Mouse (Mus musculus) granulocyte monocyte progenitor cell, adult 5-6 weeks (primary cell): ENCODE measurements around the gene Icosl. TPM values are rescaled to one million over a fixed set of nuclear protein-coding genes. Genes with fewer than 3 reads are reported as not detected.
"Not testable (repeated sequence)": the region's sequence is repeated elsewhere in the genome, so short reads cannot be mapped to it uniquely, and the experiment has no call there.

ENCODE experiments used
- ATAC-seq: replicated peaks from 2 replicates; pipeline ENCODE4 v1.8.0; 2016; ENCODE audit warnings: mild to moderate bottlenecking, moderate TSS enrichment, inconsistent platforms; ENCODE audit not compliant: poor library complexity, severe bottlenecking
- total RNA-seq, 2 experiments: library from RNA; stranded (forward) in 1 of 2; stranded (reverse) in 1 of 2; fragments of 200-712, 200-1000 nt in 1 of 2; fragments of >200 nt in 1 of 2; fragmentation: Nextera tagmentation in 1 of 2; gene quantifications; 2 replicates each; pipeline ENCODE4 v1.2.3; 2014 to 2017

Icosl gene
- total RNA-seq (2014; fragmentation: Nextera tagmentation) (7.4 and 8.5 TPM in 2 replicates), total RNA-seq (2017) (0.57 and 2.9 TPM in 2 replicates)

DNA sequence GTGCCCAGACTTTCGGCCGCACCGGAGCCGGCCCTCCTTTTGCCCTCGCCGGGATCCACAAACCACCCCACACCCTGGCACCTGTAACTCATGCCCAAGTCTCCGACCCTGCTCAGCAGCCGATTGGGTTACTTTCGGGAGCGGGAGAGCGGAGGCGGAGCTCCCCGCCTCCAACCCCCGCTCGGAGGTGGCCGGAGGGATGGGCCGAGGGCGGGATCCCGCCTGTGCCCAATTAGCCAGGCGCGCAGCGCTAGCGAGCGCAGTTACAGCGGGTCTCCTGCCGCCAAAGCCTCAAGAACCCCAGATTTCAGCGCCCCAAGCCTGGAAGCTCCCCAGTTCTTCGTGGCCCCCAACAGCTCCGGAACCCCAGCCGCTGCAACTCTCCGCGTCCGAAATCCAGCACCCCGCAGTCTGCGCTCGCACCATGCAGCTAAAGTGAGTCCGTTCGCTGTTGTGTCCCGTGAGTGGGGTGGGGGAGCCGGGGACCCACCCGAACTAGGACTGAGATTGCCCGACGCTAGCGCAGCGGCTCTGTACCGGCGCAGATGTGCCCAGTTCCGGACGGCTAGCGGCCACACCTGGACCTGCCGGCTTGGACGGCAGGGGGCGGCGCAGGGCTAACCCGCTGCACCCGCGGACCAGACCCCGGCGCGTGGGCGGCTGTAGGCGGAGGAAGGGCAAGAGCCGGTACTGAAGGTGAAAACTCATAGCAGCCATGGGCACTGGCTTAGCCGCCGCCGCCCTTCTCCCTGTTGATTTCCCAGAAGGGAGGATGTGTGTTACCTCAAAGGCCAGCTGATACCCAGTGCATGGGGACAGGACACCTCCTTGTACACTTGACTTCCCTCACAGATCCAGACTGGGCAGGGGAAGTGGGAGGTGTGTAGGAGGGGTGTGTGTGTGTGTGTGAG is at the start of gene Icosl:
Gene Icosl, plus strand, starts transcription at position 202 of the 911 bp plus-strand sequence.
- peak; percentile 85 for ATAC-seq

DNA sequence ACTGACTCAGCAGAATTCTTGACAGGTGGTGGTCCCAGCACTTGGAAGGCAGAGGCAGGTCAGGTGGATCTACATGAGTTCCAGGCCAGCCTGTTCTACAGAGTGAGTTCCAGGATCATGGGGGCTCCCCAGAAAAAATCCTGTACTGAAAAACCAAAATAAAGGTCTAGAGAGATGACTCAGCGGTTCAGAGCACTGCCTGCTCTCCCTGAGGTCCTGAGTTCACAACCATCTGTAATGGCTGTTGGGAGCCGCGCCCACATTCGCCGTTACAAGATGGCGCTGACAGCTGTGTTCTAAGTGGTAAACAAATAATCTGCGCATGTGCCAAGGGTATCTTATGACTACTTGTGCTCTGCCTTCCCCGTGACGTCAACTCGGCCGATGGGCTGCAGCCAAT is 49.1 kb upstream of the Icosl start:
- ATAC-seq, result not testable (repeated sequence)

DNA sequence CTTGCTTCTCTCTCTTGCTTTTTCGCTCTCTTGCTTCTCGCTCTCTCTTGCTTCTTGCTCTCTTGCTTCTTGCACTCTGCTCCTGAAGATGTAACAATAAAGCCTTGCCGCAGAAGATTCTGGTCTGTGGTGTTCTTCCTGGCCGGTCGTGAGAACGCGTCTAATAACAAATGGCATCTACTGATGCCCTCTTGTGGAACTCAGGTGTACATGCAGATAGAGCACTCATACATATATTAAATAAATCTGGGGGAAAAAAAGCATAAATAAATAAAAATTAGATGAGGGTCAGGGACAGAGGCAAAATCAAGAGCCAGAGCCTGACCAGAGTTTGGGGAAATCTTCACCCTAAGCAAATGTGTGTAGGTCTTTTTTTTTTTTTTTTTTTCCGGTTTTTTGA is 43.6 kb upstream of the Icosl start:
- 0 out of 2 replicates have a peak, but pooled peaks have one; percentile 44 for ATAC-seq

DNA sequence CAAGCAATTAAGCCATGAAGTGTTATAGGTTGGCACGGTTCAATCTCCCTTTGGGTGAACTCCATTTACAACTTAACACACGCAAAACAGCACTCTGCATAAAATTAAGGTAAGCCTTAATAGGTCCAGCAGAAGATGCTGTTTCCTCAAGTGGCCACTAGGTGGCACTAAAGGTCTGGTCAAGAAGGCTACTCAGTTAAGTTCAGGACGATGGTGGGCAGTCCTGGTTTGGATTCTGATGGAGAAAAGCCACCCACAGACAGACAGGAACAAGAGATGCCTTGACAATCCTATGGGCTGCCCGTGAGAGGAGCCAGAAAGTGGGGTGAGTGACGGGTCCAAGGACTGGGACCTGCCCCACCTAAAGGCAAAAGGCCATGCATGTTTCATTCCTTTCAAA is 41.0 kb upstream of the Icosl start:
- ATAC-seq, result peak; percentile 88

DNA sequence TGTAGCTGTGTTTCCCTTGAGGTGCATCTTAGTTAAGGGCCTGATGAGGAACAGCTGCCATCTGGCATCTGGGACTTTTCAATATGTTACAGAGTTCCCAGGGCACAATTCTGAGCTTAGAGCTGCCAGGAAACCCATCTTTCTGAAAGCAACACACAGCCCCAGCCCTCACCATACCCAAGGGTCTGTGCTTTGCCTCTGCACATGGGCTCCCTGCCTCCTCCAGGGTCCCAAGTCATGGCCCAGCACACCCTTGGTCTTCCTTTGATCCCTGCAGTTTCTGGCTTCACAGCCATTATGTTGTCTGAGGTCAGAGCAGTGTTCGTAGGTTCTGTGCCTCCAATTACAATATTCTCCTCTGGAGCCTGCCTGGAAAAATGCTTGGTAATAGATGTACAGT is 40.0 kb upstream of the Icosl start:
- no peak for ATAC-seq

DNA sequence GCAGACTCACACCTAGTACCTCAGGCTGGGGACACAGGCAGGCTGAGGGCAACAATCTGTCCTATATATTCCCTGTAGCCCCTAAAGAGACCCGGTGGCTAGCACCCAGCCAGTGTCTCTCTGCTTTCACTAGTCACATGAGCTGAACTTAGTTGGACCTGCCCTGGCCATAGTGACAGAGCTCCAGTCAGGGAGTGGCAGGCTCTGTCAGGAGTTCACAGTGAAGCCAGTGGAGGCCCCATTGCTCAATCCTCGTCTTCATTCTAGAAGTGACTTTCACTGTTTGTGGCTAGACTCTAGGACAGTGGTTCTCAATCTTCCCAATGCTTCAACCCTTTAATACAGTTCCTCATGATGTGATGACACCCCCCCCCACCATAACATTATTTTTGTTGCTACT is 37.1 kb upstream of the Icosl start:
- peak; percentile 83 for ATAC-seq

DNA sequence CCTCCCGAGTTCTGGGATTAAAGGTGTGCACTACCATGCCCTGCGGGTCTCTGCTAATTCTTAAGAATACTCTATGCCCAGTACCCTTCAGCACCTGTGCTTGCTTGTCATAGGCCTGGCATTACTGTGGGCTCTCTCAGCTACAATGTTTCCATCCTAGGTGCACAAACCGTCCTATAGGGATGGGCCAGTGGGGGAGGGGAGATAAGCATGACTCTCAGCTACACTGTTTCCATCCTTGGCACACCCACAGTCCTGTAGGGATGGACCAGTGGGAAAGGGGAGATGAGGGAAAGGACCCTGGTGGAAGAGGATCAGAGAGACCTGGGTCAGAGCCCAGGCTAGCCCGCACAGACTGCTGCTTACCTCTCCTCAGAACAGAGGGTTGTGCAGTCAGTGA is 32.0 kb upstream of the Icosl start:
- ATAC-seq, result no peak

DNA sequence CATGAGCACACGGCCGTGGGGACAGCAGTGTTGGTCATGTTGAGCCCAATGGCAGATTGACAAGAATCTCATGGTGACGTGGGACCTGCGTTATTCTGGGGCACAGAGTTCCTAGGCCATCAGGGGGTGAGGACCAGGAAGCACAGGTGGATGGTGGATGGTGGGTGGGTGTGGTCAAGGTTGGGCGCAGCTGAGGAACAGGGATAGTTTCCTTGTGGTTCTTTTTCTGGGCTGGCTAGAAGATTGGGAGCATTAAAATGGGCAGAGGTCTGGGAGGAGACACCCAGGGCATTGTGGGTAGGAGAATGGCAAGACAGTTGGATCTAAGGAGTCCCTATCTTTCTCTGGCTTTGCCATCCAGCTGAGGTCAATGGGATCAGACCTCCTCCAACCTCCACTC is 27.5 kb upstream of the Icosl start, which contains the start of gene Dnmt3l:
Gene Dnmt3l, plus strand, starts transcription at position 301 of the 400 bp plus-strand sequence.
- ATAC-seq, result no peak

DNA sequence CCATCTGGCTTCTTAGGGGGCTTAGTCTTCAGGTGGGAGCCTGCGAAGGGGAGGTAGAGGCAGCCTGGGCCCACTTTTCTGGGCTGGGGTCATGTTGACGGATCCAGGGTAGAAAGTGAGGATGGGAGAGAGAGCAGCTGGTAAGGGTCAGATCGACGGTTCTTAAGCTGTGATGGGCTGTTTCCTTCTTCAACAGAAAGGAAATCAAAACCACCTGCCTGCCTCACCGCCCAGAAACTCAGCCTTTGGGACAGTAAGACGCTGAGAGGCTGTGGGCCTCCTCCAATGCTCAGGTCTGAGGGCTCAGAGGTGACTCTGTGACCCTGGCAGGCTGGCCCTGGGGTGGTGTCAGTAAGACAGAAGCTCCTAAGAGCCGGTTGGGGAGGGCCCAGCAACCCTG is 27.0 kb upstream of the Icosl start:
- no peak for ATAC-seq

DNA sequence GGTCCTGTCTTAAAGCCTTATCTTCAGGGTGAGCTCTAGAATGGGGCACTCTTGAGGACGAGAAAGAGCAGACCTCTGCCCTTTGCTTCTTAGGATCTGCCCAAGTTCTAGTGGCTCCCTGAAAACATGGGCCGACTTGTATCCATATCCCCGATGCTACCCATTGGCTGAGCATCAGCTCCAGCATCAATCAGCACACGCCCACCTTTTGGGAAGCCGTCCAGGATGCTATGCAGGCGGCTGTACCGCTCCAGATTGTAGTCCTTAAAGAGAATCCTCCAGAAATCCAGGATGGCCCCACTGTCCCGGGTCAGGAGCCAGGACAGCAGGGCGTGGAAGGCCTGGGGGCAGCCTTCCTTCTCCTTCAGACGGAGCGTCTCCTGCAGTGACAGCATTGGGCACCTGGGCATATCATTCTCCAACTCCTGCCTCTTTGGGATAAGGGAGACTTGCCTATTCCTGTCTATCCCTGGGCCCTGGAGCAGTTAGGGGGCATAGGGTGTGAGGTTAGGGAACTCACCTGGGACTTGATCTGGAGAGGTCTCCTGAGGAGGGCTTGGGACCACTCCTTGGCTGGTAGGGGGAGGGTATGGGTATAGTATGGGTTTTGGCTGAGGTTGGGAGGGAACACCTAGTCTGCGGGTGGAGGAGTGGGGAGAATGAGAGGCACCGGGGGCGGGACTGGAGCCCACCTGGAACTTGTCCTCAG is 26.3 kb upstream of the Icosl start:
- 0 out of 2 replicates have a peak, but pooled peaks have one; percentile 8 for ATAC-seq

DNA sequence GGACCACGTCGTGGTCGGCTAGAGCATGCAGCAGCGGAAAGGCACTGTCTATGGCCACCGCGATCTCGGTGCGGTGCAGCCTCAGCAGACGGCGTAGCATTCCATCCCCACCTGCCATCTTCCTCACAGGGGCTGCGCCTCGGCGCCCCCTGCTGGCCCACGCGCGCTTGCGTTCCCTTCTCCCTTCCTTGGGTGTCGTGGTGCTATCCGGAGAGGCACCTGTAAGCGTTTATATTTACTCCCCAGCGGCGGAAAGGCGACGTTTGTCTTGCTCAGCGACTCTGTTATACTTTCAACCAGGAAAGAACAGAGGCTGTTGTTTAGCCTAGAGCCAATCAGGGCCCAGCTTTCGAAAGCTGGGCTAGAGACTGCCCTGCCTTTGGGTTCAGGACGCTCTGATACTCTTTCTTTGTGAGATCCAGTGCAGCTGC is 25.7 kb upstream of the Icosl start, which contains the start of gene Aire:
Gene Aire, minus strand, starts transcription at position 205 of the 431 bp plus-strand sequence.
- ATAC-seq, result peak; percentile 94

DNA sequence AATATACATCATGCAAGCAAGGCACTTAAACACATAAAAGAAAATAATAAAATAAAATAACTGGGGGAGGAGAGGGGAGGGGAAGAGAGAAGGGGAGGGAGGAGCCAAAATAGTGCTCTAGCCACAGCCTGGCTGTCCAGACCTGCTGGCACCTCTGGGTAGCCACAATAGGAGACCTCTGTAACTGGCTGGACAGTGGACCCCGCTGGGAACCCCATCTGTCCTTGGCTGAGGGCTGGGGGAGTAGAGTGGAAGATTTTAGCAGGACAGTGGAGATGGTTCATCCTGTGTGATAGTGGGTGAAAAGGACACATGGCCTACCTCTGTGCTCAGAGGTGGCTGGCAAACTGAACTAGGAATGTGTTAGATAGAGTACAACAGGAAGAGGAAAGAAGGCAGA is 24.6 kb upstream of the Icosl start:
- ATAC-seq, result no peak

DNA sequence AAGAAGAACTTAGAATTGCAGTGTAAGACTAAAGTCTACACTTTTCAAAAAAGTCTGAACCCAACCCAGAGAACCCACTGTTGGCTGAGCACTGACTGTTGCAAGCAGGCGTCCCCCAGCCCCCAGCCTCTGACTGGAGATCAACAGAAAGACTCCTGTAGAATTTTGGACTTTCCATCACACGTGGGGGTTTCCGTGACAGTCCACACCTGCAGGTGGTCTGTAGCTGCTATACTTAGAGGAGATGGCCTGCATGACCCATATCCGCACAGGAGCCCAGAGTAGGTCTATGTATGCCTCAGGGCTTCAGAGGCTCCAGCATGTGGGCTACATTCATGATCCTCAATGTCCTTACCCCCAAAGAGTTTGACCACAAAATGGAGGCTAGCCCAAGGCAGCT is 22.7 kb upstream of the Icosl start:
- no peak for ATAC-seq

DNA sequence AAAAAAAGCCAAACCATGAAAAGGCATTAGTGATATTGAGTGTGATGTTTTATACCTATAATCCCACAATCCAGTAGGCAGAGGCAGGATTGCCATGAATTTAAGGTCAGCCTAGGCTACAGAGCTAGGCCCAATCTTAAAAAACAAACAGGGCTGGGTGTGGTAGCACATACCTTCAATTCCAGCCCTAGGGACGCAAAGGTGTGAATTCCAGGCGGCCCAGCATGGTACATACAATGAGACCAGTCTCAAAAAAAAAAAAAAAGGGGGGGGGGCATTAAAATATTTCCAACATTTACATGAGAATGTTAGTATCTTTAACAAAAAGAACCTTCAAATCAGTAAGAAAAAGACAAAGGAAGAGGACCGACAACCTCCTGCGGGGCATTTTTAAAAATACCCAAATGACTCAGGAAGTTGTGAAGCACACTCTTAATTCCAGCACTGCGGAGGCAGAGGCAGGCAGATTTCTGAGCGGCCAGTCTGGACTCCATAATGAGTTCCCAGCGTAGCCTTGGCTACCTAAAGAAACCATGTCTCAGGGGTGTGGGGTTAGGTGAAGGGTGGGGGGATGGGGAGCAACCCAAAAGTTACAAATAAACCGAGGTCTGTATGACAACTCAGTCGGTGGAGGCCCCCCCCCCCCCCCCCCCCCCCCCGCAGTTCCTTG is 20.9 kb upstream of the Icosl start:
- ATAC-seq, result no peak

DNA sequence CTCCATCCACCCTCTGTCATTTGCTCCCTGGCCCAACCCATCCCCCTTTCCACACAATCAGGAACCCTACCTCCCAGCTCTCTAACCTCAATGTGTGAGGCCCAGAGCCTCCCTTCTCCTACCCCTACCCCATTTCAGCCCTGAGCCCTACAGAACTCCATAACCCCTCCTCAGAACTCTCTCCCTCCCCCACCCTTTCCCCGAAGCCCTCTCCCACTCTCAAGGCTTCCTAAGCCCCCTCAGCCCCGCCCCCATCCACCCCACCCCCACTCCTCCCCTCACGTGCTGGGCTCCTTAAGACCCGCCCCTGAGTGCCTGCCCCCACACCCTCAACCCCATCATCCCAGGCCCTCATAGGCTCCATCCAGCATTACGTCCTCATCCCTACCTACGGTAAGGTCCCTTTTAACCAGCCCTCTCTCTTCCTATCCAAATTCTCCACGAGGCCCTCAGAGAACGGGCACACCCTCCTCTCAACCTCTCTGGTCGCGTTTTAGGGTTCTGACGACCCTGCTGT is 19.5 kb upstream of the Icosl start:
- ATAC-seq, result no peak

DNA sequence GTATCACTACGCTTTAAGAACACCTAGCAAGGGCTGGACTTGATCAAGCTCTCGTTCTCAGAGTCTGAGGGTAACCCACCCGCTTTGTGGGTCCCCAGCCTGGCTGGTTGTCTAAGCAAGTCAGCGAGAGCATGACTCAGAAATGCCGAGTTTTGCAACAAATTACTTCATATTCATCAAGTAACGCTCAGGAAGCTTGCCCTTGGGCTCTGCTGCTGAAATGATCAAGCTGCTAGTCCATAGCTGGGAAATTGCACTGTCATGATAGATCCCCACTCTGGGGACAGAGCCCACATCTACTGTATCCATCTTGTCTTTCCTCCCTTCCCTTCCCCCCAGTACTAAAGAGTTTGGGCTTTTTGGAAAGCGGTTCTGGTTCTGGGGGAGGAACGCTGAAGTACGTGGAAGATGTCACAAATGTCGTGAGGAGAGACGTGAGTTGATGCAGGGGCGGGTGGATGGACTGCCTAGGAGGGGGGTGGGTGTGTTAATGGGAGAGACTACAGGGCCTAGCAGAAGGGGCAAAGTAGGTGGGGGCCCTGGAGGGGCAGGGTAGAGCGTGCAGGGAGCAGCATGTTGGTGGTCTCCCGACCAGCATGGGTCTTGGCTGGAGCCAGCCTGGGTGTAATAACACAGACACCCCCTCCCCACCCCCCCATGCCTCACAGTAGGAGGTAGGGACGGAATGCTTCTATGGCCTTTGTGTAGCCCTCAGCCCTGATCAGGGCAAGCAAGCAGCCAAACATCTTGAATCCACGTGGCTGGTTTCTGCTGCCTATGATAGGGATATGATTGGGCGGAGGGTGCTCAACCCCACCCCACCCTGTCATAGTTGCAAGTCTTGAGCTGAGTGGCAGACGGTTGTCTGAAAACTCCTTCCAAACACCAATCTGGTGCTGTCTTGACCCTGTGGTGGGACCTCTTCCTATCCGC is 14.2 kb upstream of the Icosl start:
- ATAC-seq, result peak; percentile 96

DNA sequence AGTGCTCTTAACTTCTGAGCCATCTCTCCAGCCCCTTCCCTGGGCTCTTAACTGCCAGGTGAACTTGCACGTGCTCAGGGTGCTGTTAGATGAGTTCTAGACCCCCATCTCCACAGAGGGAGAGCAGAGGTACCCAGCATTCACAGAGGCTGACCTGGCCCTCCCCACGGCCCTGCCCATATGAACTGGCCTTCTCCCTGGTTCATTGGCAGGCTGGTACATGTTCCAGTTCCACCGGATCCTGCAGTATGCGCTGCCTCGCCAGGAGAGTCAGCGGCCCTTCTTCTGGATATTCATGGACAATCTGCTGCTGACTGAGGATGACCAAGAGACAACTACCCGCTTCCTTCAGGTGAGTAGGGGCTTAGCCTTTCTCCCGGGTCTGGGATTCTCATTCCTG is 12.0 kb upstream of the Icosl start:
- ATAC-seq, result no peak

DNA sequence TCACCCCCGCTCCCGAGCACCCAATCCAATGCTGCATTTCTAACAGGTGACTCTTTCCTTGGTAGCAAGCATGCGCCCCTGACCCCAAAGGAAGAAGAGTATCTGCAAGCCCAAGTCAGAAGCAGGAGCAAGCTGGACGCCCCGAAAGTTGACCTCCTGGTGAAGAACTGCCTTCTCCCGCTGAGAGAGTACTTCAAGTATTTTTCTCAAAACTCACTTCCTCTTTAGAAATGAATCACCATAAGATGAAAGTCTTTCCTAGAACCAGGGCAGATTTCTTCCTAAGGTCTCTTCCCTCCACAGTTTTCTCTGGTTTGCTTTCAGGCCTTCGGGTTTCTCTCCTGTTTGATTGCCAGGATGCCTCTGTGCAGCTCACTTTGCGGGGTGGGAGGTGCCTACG is 6.0 kb upstream of the Icosl start:
- peak; percentile 71 for ATAC-seq

DNA sequence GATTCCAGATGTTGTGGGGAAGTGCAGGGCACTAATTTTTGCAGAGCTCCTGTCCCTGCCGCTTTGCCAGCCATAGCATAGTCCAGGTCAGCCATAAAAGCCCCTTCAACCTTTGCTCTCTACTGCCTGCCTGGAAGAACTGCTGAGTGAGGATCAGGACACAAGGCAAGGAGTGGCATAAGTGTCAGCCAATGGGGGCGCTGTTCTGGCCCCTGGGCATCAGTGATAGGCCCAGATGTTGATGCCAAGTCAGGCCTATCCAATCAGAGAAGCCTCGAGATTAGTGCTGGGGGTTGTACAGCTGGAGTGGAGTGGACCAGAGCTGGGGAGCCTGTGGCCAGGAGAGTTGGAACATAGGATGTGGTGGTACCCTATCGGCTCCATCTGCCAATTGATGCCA is 1.9 kb upstream of the Icosl start:
- peak; percentile 26 for ATAC-seq
